Mouse (Mus musculus) cerebellum, adult 9-10 months (tissue): Measurements from ENCODE around the gene Gm17349.
A peak's percentile ranks its signal among the peaks of the same experiment; 100 is the strongest.
"Not testable (repeated sequence)": the region's sequence is repeated elsewhere in the genome, so short reads cannot be mapped to it uniquely, and the experiment has no call there.

Source experiments
- DNase-seq: peaks from one replicate; pipeline ENCODE4 v3.0.0; 2022

Gene Gm17349

DNA sequence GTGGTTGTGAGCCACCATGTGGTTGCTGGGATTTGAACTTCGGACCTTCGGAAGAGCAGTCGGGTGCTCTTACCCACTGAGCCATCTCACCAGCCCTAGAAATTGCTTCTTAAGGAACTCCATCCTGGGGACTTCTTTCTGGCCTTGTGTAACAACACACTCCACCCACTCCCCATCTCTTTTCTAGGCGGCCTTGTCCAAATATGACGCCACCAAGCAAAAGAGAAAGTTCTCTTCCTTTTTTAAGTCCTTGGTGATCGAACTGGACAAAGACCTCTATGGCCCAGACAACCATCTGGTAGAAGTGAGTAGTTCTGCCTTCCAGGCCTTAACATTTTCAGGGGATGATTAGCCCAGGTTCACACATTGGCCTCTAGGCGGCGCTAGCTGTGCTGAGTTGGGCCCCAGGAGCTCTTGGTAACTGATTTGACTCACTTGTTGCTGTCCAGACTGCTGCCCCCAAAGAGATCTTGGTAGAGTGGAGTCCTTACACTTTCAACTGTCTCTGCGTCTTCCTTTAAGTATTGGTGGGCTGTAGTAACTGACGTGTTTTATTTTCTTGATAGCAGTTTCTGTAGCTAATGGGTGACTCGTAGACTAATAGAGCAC lies at the start of gene Gm17349:
Gene Gm17349 (minus strand): TSS at position 51 of the 609 bp plus-strand sequence.
- DNase-seq = peak; percentile 81

DNA sequence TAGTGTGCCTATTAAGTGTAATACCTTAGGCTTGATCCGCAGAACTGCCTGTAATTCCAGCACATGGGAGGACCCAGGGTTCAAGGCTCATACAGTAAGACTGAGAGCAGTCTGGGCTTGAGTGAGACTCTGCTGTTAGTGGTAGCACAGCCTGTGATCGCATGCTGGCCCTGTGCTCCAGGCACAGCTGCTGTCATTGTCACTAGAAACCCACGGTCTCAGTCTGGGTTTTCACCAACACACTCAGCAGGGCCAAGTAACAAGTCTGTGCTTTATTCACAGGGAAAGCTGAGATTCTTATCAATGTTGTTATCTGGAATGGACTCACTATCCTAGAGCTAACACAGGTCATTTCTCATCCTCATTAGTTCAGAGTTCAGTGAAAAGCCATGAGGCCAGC lies 48.9 kb upstream of the Gm17349 start:
- no peak for DNase-seq

GRCm38 (mm10) chr15:99740229-99740628 lies 34.9 kb upstream of the Gm17349 start:
- no peak for DNase-seq

GRCm38 (mm10) chr15:99736675-99737074 lies 31.4 kb upstream of the Gm17349 start:
- DNase-seq = no peak

- peak; percentile 100 for DNase-seq
Observed at GRCm38 (mm10) chr15:99735631-99736030, 30.3 kb upstream of the Gm17349 start.

DNA sequence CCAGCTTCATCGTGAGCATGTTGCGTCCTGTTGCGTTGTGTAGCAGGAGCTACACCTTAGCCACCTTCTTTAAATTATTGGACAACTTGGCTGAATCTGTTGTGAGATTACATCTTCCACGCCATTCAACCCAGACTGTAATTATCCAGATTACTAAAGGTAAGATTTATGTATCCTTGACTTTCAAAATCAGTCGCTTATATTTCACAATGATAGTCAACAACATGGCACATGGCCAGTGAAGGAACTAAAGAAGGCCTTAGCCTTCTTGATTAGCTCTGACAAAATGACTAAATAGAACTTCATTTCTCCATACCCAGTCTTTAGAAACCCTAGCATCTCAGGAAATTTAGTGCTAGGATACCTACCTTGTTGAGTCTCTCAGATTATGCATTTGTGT lies 27.9 kb upstream of the Gm17349 start:
- no peak for DNase-seq

- no peak for DNase-seq
Observed at GRCm38 (mm10) chr15:99731678-99732077, 26.4 kb upstream of the Gm17349 start.

GRCm38 (mm10) chr15:99731167-99731566 lies 25.9 kb upstream of the Gm17349 start:
- no peak for DNase-seq

GRCm38 (mm10) chr15:99729056-99729783 lies 23.9 kb upstream of the Gm17349 start:
- DNase-seq = peak; percentile 39

- peak; percentile 51 for DNase-seq
Observed at GRCm38 (mm10) chr15:99728211-99728610, 22.9 kb upstream of the Gm17349 start.

- peak; percentile 38 for DNase-seq
Observed at GRCm38 (mm10) chr15:99727525-99727924, 22.2 kb upstream of the Gm17349 start.

GRCm38 (mm10) chr15:99727039-99727438 lies 21.7 kb upstream of the Gm17349 start:
- not testable (repeated sequence) for DNase-seq

DNA sequence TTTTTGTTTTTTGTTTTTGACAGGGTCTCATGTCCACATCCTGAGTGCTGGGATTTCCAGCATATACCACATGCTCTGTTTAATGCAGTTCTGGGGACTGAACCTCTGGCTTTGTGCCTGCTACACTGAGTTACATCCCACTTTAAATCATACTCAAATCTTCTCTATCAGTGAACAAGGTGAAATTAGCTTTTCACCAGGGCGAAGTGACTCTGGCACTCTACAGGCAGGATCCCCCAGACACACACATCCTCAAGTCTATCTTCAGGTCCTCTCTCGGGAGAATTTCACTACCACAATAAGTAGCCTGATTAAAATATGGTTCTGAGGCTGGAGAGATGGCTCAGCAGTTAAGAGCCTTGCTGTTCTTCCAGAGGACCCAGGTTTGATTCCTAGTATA lies 21.3 kb upstream of the Gm17349 start:
- peak; percentile 59 for DNase-seq

DNA sequence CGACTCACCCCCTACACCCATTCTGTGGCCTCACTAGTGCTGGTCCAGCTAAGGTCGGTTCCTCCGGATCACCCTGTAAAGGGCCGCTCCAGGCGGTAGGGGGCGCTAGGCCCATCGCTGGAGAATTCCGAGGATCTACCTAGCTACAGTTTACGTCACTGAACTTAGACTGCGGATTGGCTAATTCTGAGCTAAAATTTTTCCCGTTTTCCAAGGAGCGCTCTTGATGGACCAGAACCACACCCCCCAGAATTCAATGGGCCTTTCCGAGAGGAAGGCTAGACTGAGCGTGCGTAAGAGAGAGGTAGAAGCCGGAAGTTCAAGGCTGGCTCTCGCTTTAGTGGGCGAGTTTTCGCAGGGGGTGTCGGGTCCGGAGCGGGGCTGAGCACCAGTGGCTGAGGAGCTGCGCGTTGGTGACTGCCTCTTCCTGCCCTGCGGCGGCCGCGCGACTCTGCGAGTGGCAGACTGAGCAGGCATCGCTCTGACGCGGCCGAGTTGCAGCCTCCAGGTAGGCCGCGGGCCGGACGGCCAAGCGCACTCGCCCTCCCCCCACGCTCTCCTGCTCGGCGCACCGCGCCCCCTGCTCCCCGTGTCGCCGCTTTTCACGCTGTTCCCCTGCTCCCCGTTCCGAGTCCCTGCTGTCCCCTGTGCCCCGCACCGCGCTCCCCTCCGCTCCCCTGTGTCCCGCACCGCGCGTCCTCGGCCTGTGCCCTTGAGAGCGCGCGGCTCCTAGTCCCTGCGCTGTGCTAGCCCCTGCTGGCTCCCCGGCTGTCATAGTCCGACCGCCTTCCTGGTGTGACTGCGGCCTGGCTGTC lies 20.3 kb upstream of the Gm17349 start, which contains the start of gene Cox14:
Gene Cox14 (plus strand): TSS at position 278 of the 815 bp plus-strand sequence.
- peak; percentile 99 for DNase-seq

GRCm38 (mm10) chr15:99724292-99725021 lies 19.2 kb upstream of the Gm17349 start:
- peak; percentile 87 for DNase-seq

GRCm38 (mm10) chr15:99723515-99724291 lies 18.4 kb upstream of the Gm17349 start:
- DNase-seq = peak; percentile 78

- DNase-seq = no peak
Observed at GRCm38 (mm10) chr15:99723120-99723514, 17.8 kb upstream of the Gm17349 start.

GRCm38 (mm10) chr15:99721921-99722743 lies 16.8 kb upstream of the Gm17349 start:
- DNase-seq = peak; percentile 54

- DNase-seq = no peak
Observed at GRCm38 (mm10) chr15:99719865-99720264, 14.6 kb upstream of the Gm17349 start.

- DNase-seq = peak; percentile 76
Observed at GRCm38 (mm10) chr15:99718461-99719021, 13.3 kb upstream of the Gm17349 start.
